Mouse (Mus musculus): ENCODE data around the gene Morn1.
A peak's percentile ranks its signal among the peaks of the same experiment; 100 is the strongest.

DNA sequence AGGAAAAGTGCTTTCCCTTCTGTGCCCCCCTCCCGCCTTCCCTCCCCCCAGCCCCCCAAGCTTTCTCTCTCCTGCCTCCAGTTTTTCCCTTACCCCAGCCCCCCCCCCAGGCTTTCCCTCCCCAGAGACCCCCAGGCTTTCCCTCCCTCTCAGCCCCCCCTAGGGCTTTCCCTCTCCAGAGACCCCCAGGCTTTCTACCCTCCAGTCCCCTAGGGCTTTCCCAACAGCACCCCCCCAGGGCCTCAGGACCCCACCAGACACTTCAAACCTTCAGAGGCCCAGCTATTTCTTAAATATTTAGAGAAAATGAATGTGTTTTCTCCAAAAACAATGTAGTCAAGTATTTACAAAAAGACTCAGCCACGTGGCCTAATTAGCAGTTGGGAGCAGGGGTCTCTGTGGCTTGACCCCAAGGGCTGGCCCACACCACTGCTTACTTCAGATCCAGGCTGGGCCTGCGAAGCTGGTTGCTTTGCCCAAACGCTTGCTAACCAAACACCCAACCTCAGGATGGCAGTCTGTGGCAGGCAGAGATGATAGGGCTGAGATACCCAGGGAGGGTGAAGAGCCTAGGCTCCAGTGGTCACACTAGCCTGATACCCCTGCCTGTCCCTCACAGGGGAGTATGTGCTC, 58.3 kb downstream of the Morn1 start:
- TF ChIP-seq CTCF (conservative IDR thresholded peaks at IDR 0.05 in 1 of 2, IDR thresholded peaks at IDR 0.05 in 1 of 2; ENCODE audit: low read depth in 2 of 2, low read length in 2 of 2): peak in 1 of 2 experiments; percentile 37; a peak in 2 of 4 replicates
- no peak for TF ChIP-seq ZKSCAN1 (IDR thresholded peaks at IDR 0.05; ENCODE audit: borderline replicate concordance, low read depth, low read length)
- no peak for TF ChIP-seq ETS1 (conservative IDR thresholded peaks at IDR 0.05; ENCODE audit: low read depth, low read length)
- TF ChIP-seq ZNF384 (IDR thresholded peaks at IDR 0.05; ENCODE audit: low read depth, low read length): no peak
- no peak for TF ChIP-seq UBTF (IDR thresholded peaks at IDR 0.05; ENCODE audit: low read depth, low read length)
- no peak for TF ChIP-seq POLR2AphosphoS2 (IDR thresholded peaks at IDR 0.05; ENCODE audit: low read depth, low read length)

All from CH12.LX (cell line).